Mouse (Mus musculus): ENCODE results near the gene Tulp2.
A peak's percentile ranks its signal among the peaks of the same experiment; 100 is the strongest.

Tulp2 gene

DNA sequence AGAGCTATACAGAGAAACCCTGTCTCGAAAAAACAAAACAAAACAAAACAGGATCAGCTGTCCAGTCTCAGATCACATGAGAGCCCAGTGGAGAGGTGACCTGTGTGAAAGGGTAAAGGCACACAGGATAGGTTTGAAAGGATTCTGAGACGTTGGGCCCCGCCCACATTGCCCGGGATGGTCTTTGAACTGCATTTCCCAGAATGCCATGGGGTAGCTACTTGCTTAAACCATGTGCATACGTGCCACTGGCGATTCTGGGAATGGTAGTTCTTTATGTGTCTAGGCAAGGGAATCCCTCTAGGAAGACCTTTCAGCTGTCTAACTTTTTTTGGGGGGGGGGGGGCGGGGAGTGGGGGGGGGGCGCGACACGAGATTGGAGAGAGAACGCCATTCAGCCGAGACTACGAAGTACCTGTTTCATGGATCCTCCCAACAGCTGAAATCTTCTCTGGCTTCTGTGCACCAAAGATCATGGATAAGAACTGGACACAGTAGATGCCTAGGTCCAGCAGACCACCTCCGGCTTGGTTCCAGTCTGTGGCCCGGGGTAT is at the start of gene Tulp2:
Tulp2 (plus strand) TSS at position 504 of the 554 bp plus-strand sequence.
- DNase-seq = peak; percentile 63 to 77

- no peak for DNase-seq
Observed at GRCm38 (mm10) chr7:45433835-45434202, 47.9 kb upstream of the Tulp2 start.

DNA sequence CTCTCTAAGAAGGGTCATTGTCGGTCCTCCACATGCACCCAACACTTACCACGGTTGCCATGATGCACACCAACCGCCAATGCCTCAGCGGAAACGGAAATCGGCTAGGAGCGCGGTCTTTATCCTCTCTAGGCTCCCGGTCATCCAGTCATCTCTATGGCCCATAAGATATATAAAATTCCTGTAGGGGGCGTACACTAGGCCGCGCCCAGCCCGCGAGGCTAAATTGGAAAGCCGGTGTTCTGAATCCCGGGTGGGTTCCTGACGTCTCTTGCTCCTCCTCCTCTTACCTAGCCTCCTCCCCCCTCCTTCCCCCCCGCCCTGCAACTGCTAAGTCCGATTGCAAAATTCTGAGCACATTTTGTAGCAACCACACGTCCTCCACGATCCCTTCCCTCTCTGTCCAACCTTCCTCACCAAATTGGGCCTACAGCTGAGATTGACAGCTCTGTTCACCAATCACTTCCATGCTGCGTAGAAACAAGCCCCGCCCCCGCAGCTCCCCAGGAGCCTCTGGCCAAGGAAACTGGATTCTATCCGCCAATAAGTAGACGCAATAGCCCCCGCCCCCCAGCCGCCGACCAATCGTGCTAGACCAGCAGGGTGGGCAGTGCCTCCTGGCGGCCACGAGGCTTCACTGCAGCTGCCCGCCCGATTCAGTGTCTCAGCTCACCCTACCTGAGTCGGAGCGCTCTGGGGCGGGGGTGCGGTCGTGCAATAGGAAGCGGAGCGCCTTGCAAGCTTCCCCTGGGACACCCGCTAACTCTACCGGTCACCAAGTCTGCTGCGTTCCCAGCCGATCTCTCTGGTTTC is 47.3 kb upstream of the Tulp2 start, which contains the start of gene Gys1:
Gys1 (plus strand) TSS at position 642 of the 813 bp plus-strand sequence.
- peak; percentile 100 for DNase-seq

GRCm38 (mm10) chr7:45435038-45435437 is 46.6 kb upstream of the Tulp2 start:
- DNase-seq = peak in 1 of 2 experiments; percentile 51

DNA sequence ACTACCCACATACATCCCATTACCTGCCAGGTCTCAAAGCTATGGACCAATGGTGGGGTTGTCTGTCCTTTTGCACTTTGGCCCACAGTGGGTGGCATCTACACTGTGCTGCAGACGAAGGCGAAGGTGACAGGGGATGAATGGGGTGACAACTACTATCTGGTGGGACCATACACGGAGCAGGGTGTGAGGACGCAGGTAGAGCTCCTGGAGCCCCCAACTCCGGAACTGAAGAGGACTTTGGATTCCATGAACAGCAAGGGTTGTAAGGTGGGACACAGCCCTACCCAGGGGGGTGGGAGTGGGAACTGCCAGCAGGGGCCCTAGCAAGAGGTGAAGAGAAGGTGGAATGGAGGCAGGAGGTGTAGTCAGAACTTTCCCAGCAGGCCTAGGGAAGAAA is 45.2 kb upstream of the Tulp2 start:
- DNase-seq = no peak

DNA sequence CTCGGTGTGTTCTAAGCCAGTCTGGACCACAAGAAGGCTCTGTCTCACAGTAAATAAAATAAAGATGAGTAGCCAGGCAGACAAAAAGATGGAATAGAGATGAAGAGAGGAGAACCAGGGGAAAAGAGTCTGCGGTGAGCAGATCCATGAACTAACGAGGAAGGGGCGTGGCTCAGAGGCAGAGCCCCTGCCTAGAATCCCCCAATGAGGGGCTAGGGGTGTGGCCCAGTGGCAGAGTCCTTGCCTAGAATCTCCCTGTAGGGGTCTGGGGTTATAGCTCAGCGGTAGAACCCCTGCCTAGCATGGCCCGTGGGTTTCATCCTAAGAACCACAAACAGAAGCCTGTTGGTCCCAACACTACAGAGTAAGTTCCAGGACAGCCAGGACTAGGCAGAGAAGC is 44.6 kb upstream of the Tulp2 start:
- DNase-seq = no peak

- peak; percentile 44 to 49 for DNase-seq
Observed at GRCm38 (mm10) chr7:45437521-45438276, 44.0 kb upstream of the Tulp2 start, which contains the start of gene Ruvbl2. Gene Ruvbl2 (minus strand): TSS chr7:45438096.

GRCm38 (mm10) chr7:45443526-45444420 is 37.9 kb upstream of the Tulp2 start:
- DNase-seq = no peak

GRCm38 (mm10) chr7:45446589-45446988 is 35.1 kb upstream of the Tulp2 start:
- no peak for DNase-seq

DNA sequence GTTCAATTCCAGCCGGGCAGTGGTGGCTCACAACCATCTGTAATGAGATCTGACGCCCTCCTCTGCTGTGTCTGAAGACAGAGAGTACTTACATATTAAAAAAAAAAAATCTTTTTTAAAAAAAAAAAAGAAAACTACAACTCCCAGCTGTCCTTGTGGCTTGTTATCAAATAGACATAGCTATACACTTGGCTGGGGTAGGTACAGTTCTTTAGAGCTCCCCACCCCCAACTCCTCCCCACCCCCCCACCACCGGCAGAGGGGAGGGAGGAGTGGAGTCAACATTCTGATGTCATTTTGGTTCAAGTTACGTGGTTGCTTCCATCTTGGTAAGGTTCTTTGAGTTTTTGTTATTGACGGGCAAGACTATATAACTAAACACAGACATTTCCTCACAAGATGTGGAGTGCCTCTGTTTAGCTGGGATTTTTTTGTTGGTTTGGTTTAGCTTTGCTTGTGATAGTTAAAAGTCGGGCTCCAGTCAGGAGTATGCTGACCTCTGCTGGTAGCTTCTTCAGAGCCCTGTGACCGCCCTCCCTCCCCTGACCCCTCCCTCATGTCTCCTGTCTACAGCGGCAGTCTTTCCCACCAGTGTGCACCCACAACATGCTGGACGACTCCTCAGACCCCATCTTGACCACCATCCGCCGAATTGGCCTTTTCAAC is 34.2 kb upstream of the Tulp2 start:
- DNase-seq = peak in 1 of 2 experiments; percentile 55

DNA sequence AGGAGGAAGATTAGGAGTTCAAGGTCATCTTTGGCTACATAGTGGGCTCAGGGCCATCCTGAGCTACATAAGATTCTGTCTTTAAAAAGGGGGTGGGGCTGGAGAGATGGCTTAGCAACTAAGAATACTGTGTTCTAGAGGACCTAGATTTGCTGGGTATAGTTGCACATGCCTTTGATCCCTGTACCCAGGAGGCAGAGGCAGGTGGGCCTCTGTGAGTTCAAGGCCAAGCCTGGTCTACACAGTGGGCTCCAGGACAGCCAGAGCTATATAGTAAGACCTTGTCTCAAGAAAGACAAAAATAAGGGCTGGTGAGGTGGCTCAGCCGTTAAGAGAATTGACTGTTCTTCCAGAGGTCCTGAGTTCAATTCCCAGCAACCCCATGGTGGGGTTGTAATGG is 31.7 kb upstream of the Tulp2 start:
- DNase-seq = no peak

GRCm38 (mm10) chr7:45451344-45451982 is 30.2 kb upstream of the Tulp2 start:
- DNase-seq = peak; percentile 78 to 89

DNA sequence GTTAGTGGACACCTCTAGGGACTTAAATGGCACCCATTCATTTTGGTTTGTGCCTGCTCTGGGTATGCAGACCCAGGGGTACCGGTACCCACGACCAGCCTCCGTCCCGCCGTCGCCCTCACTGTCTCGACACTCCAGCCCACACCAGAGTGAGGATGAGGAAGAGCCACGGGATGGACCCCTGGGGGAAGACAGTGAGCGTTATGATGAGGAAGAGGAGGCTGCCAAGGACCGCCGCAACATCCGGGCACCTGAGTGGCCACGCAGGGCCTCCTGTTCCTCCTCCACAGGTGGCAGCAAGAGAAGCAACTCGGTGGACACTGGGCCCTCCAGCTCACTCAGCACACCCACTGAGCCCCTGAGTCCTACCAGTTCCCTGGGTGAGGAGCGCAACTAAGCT is 26.7 kb upstream of the Tulp2 start:
- no peak for DNase-seq

DNA sequence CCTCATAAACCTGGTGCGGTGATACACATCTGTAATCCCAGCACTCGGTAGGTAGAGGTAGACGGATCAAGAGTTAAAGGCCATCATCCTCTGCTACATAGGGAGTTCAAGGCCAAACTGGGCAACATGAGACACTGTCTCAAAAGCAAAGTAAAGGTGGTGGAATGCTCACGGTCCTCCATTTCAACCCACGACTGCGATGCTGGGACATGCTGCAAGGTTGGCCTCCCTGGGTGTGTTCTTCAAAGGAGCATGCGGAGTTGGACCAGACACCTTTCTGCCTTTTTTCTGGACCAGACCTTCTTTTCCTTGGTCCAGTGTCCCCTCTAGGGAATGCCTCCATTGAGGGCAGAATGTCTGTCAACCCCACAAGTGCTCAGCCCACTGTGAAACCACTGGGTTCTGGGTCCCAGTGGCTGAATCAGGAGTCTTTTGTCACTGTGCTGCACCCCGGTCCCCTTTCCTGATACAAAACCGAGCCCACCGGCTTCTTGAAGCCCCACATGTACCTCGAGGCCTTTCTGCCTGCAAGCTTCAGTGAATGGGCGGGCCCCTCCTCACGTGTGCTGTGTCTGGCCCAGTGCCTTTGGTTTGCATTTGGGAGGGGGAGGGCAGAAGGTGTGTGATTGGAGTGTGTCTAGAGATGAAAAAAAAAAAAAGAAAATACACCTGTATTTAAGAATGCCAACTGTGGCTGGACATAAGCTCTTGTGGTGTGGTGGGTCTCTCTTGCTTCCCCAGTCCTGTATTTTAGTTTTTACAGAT is 25.6 kb upstream of the Tulp2 start:
- DNase-seq = no peak

- DNase-seq = no peak
Observed at GRCm38 (mm10) chr7:45456721-45457203, 24.9 kb upstream of the Tulp2 start.

DNA sequence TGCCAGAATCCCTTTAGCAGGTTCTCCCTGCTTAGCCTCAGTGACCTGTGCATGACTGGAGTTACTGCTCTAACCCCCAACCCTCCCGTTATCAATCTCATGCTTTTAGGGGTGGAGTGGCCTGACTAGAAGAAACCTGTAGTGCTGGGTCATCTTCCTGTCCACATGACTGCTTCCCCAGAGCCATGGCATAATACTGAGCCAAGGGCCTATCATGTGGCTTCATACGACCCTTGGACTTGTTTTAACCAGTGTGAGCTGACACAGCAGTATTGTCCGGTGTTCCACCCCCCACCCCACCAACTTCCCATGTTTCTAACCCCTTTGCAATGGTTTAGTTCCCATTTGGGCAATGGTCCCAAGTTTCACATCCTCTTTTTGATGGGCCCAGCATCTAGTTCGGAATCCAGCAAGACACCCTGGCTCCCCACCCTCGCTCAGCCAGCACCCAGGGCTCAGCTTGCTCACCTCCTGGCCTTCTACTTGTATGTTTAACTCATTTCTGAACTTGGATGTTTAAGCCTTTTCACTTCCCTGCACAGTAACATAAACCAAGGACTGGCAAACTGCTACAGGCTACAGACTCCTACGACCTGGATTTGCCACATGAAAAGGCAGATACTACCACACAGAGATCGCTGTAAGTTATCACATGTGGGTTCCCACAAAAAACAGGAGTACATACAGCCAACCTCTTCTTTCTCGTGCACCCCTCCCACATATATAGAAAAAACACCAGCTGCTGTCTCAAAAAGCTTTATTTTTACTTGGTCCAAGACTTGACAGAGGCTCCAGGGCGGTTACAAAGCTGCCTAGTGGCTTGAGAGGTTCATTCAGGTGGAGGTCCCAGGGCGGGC is 24.2 kb upstream of the Tulp2 start:
- peak; percentile 37 to 52 for DNase-seq

DNA sequence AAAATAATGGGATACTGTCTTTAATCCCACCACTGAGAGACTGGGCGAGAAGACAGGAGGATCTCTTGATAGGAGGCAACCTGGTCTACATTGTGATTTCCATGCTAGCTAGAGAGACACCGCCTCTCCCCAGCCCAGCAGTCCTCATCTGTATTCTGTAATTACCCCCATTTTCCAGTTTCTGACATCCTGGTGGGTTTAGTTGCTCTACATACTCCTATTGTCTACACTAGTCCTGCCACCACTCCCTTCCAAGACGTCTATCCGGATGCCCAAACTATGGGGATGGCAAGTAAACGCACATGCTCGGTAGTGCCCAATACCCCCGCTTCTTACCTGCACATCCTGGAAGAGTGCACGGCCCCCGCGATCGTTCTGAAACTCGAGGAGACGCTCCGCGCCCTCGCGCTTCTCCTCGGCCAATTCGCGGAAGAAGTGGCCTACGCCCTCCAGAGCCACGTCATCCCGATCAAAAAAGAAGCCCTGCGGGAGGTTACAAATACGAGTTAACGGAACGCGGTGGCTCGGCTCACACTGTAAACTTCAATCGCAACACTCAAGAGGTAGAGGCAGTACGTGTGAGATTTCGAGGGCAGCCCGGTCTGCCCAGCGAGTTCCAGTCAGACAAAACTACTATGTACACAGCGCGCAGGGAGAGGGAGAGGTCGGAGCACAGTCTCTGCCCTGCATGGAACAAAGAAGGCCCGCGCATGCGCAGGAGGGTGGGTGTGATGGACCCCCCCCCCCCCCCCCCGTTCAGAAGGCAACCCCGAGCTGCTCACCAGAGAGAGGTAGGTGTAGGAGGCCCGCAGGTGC is 22.7 kb upstream of the Tulp2 start:
- peak; percentile 86 to 87 for DNase-seq

GRCm38 (mm10) chr7:45459564-45460140 is 22.0 kb upstream of the Tulp2 start, which contains the start of gene Ftl1:
Gene Ftl1 (minus strand): TSS chr7:45459884.
- DNase-seq = peak; percentile 97 to 99

All from lung, postnatal 4 days (tissue).